Mouse (Mus musculus) MEL (cell line): ENCODE measurements around the gene Epb41l4b. TPM values are rescaled to one million over a fixed set of nuclear protein-coding genes. Genes with fewer than 3 reads are reported as not detected.

ENCODE experiments used
- DNase-seq: peaks from one replicate; pipeline ENCODE4 v3.0.0; 2011; ENCODE audit warnings: low read depth, low spot score
- H3K27ac ChIP-seq: 2 replicates; pipeline ENCODE4 v1.5.1; 2012; ENCODE audit warnings: low read depth, mild to moderate bottlenecking, control low read depth, low read length, moderate library complexity; ENCODE audit not compliant: control insufficient read depth
- H3K27me3 ChIP-seq, 2 experiments: fragments of 150-350 bp in 1 of 2; sonication (generic) in 1 of 2; 2 replicates each; pipeline ENCODE4 v1.6.1; 2012; ENCODE audit warnings: low read length in 2 of 2, mild to moderate bottlenecking in 2 of 2, improper control_type of control experiment in 1 of 2, moderate library complexity in 1 of 2; ENCODE audit not compliant: insufficient read depth in 2 of 2, control insufficient read depth in 1 of 2
- H3K36me3 ChIP-seq, 2 experiments: 2 replicates each; pipeline ENCODE4 v1.6.1; 2012 to 2014; ENCODE audit warnings: low read length in 2 of 2, improper control_type of control experiment in 1 of 2, inconsistent platforms in 1 of 2, mild to moderate bottlenecking in 1 of 2; ENCODE audit not compliant: insufficient read depth in 2 of 2, control insufficient read depth in 1 of 2
- H3K4me1 ChIP-seq, 2 experiments: fragments of 150-350 bp in 1 of 2; sonication (generic) in 1 of 2; 2 replicates each; pipeline ENCODE4 v1.6.1; 2012; ENCODE audit warnings: low read length in 2 of 2, improper control_type of control experiment in 1 of 2, mild to moderate bottlenecking in 1 of 2; ENCODE audit not compliant: insufficient read depth in 2 of 2, control insufficient read depth in 1 of 2
- H3K4me3 ChIP-seq, 2 experiments: fragments of 150-350 bp in 1 of 2; sonication (generic) in 1 of 2; 2 replicates each; pipeline ENCODE4 v1.5.1; 2012; ENCODE audit warnings: low read depth in 2 of 2, low read length in 2 of 2, mild to moderate bottlenecking in 2 of 2, moderate library complexity in 2 of 2, control low read depth in 1 of 2, improper control_type of control experiment in 1 of 2; ENCODE audit not compliant: control insufficient read depth in 1 of 2, insufficient read depth in 1 of 2
- H3K79me2 ChIP-seq: 2 replicates; pipeline ENCODE4 v1.6.1; 2012; ENCODE audit warnings: mild to moderate bottlenecking, low read length, moderate library complexity; ENCODE audit not compliant: control insufficient read depth, poor library complexity, insufficient read depth
- H3K9ac ChIP-seq: 2 replicates; pipeline ENCODE4 v1.6.1; 2012; ENCODE audit warnings: low read depth, mild to moderate bottlenecking, control low read depth, low read length, moderate library complexity; ENCODE audit not compliant: control insufficient read depth, poor library complexity, severe bottlenecking
- H3K9me3 ChIP-seq: fragments of 150-350 bp; sonication (generic); replicated peaks from 2 replicates; pipeline ENCODE4 v1.6.1; 2012; ENCODE audit warnings: mild to moderate bottlenecking, low read length, improper control_type of control experiment, moderate library complexity; ENCODE audit not compliant: insufficient read depth
- CHD1 ChIP-seq: IDR thresholded peaks from 2 replicates; pipeline ENCODE4 v1.6.1; 2012; ENCODE audit warnings: low read depth, mild to moderate bottlenecking, inconsistent platforms, low read length, improper control_type of control experiment
- CHD2 ChIP-seq: IDR thresholded peaks from 2 replicates; pipeline ENCODE4 v1.6.1; 2011; ENCODE audit warnings: low read length, improper control_type of control experiment
- CTCF ChIP-seq, 3 experiments: IDR thresholded peaks in 2 of 3; conservative IDR thresholded peaks in 1 of 3; 2 replicates each; pipeline ENCODE4 v1.5.1; 2011 to 2012; ENCODE audit warnings: low read length in 3 of 3, low read depth in 2 of 3, mild to moderate bottlenecking in 2 of 3, improper control_type of control experiment in 1 of 3, inconsistent platforms in 1 of 3, mixed read lengths in 1 of 3, moderate library complexity in 1 of 3; ENCODE audit not compliant: control insufficient read depth in 1 of 3, insufficient read depth in 1 of 3, poor library complexity in 1 of 3, severe bottlenecking in 1 of 3
- ELF1 ChIP-seq: IDR thresholded peaks from 2 replicates; pipeline ENCODE4 v1.6.1; 2014; ENCODE audit warnings: low read depth, mild to moderate bottlenecking, inconsistent platforms, low read length, improper control_type of control experiment, moderate library complexity
- HCFC1 ChIP-seq: IDR thresholded peaks from 2 replicates; pipeline ENCODE4 v1.6.1; 2012; ENCODE audit warnings: low read depth, mild to moderate bottlenecking, inconsistent platforms, low read length, improper control_type of control experiment, moderate library complexity
- MAFK ChIP-seq: IDR thresholded peaks from 2 replicates; pipeline ENCODE4 v1.6.1; 2011; ENCODE audit warnings: low read depth, mild to moderate bottlenecking, low read length, improper control_type of control experiment, borderline replicate concordance
- MAZ ChIP-seq: IDR thresholded peaks from 2 replicates; pipeline ENCODE4 v1.6.1; 2012; ENCODE audit warnings: low read depth, mild to moderate bottlenecking, inconsistent platforms, low read length, improper control_type of control experiment
- NELFE ChIP-seq: IDR thresholded peaks from 2 replicates; pipeline ENCODE4 v1.6.1; 2011; ENCODE audit warnings: low read depth, low read length, improper control_type of control experiment
- NRF1 ChIP-seq: IDR thresholded peaks from 2 replicates; pipeline ENCODE4 v1.6.1; 2014; ENCODE audit warnings: low read depth, mild to moderate bottlenecking, inconsistent platforms, low read length, improper control_type of control experiment, moderate library complexity; ENCODE audit not compliant: poor library complexity, insufficient read depth, severe bottlenecking
- POLR2A ChIP-seq, 2 experiments: IDR thresholded peaks; 2 replicates each; pipeline ENCODE4 v1.6.1; 2011 to 2012; ENCODE audit warnings: low read length in 2 of 2, mild to moderate bottlenecking in 2 of 2, control low read depth in 1 of 2, improper control_type of control experiment in 1 of 2, low read depth in 1 of 2, moderate library complexity in 1 of 2; ENCODE audit not compliant: control insufficient read depth in 1 of 2, insufficient read depth in 1 of 2, poor library complexity in 1 of 2
- POLR2AphosphoS5 ChIP-seq: IDR thresholded peaks from 2 replicates; pipeline ENCODE4 v1.6.1; 2012; ENCODE audit warnings: low read depth, borderline replicate concordance, mild to moderate bottlenecking, inconsistent platforms, low read length, moderate library complexity, mixed read lengths
- RAD21 ChIP-seq: IDR thresholded peaks from 2 replicates; pipeline ENCODE4 v1.6.1; 2011; ENCODE audit warnings: mild to moderate bottlenecking, low read depth, low read length, improper control_type of control experiment
- SMC3 ChIP-seq: IDR thresholded peaks from 2 replicates; pipeline ENCODE4 v1.6.1; 2011; ENCODE audit warnings: low read depth, low read length, improper control_type of control experiment
- TAL1 ChIP-seq: IDR thresholded peaks from 2 replicates; pipeline ENCODE4 v1.6.1; 2012; ENCODE audit warnings: mild to moderate bottlenecking, inconsistent platforms, low read length, moderate library complexity, mixed read lengths
- TBP ChIP-seq: IDR thresholded peaks from 2 replicates; pipeline ENCODE4 v1.8.0; 2011; ENCODE audit warnings: low read depth, low read length, improper control_type of control experiment
- TCF12 ChIP-seq: IDR thresholded peaks from 2 replicates; pipeline ENCODE4 v1.6.1; 2014; ENCODE audit warnings: low read depth, mild to moderate bottlenecking, inconsistent platforms, low read length, improper control_type of control experiment, moderate library complexity
- UBTF ChIP-seq: IDR thresholded peaks from 2 replicates; pipeline ENCODE4 v1.6.1; 2012; ENCODE audit warnings: low read depth, mild to moderate bottlenecking, inconsistent platforms, low read length, improper control_type of control experiment, moderate library complexity, borderline replicate concordance; ENCODE audit not compliant: insufficient read depth
- ZKSCAN1 ChIP-seq: IDR thresholded peaks from 2 replicates; pipeline ENCODE4 v1.6.1; 2012; ENCODE audit warnings: low read depth, mild to moderate bottlenecking, inconsistent platforms, low read length, improper control_type of control experiment, moderate library complexity
- ZNF384 ChIP-seq: IDR thresholded peaks from 2 replicates; pipeline ENCODE4 v1.6.1; 2012; ENCODE audit warnings: low read depth, mild to moderate bottlenecking, inconsistent platforms, low read length, improper control_type of control experiment
- polyA plus RNA-seq, 2 experiments: library from polyadenylated mRNA; stranded (reverse) in 1 of 2; unstranded in 1 of 2; fragments of >175 nt in 1 of 2; fragments of >200 nt in 1 of 2; gene quantifications; 2 replicates each; pipeline versions ENCODE4 v1.2.1 to v1.2.4; 2012; ENCODE audit warnings: low replicate concordance in 2 of 2, low read depth in 1 of 2; ENCODE audit not compliant: insufficient read length in 2 of 2, insufficient read depth in 1 of 2, missing spikeins in 1 of 2
- total RNA-seq: library from RNA; depleted of rRNA; stranded (reverse); fragments of 300-350 nt; gene quantifications from 2 replicates; pipeline ENCODE4 v1.2.3, GENCODE M21; 2012

Epb41l4b gene
- total and polyA plus RNA-seq, 3 experiments, result not detected

- no peak for TF ChIP-seq POLR2AphosphoS5
- no peak for TF ChIP-seq NELFE
- TF ChIP-seq MAZ, result no peak
- no peak for TF ChIP-seq TAL1
- TF ChIP-seq ZKSCAN1, result no peak
- no peak for TF ChIP-seq TCF12
- TF ChIP-seq SMC3, result no peak
- no peak for TF ChIP-seq CTCF (IDR thresholded peaks at IDR 0.05 in 2 of 3, conservative IDR thresholded peaks at IDR 0.05 in 1 of 3; ENCODE audit: control insufficient read depth in 1 of 3, insufficient read depth in 1 of 3, low read depth in 2 of 3, low read length in 3 of 3, poor library complexity in 1 of 3, severe bottlenecking in 1 of 3)
- no peak for TF ChIP-seq RAD21
- no peak for TF ChIP-seq ELF1
- no peak for TF ChIP-seq ZNF384
- TF ChIP-seq CHD1, result no peak
- TF ChIP-seq UBTF, result no peak
- TF ChIP-seq HCFC1, result no peak
- no peak for TF ChIP-seq POLR2A (IDR thresholded peaks at IDR 0.05; ENCODE audit: control insufficient read depth in 1 of 2, insufficient read depth in 1 of 2, low read depth in 1 of 2, low read length in 2 of 2, poor library complexity in 1 of 2)
- no peak for TF ChIP-seq TBP
- no peak for TF ChIP-seq NRF1
- no peak for TF ChIP-seq CHD2
- TF ChIP-seq MAFK, result no peak
- H3K79me2 ChIP-seq, result no peaks in the 10 kb centered on the region
- H3K27me3 ChIP-seq, result no peaks in the 10 kb centered on the region; a peak in 2 of 4 replicates
- H3K4me3 ChIP-seq, result no peak overlapping the region
- H3K4me1 ChIP-seq, result no peaks in the 10 kb centered on the region
- DNase-seq, result no peak
- no peaks in the 10 kb centered on the region for H3K36me3 ChIP-seq
- no peak overlapping the region for H3K27ac ChIP-seq
- H3K9me3 ChIP-seq, result no peaks in the 10 kb centered on the region
- no peak overlapping the region for H3K9ac ChIP-seq
These were observed 39.4 kb downstream of the Epb41l4b start for GRCm38 (mm10) chr4:57103830-57104229.

DNA sequence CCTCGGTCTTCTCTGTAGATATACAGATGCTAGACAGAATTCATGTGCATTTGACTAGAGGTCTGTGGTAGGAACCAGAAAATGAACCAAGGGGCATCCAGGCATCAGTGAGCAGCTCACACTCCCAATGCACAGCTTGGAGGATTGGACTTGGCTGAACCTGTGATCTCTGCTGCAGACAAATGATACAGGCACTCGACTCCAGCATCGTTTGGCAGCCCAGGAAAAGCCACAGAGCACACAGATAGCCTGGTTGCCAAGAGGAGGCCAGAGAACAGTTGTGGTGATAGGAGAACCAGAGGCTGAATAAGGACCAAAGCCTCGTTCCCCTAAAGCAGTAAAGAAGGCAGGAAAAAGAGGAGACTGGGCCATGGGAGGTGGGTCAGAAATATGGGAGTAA, 42.1 kb downstream of the Epb41l4b start:
- H3K9ac ChIP-seq, result no peak overlapping the region
- TF ChIP-seq ELF1, result no peak
- no peaks in the 10 kb centered on the region for H3K36me3 ChIP-seq
- no peak overlapping the region for H3K4me3 ChIP-seq
- H3K27ac ChIP-seq, result no peak overlapping the region
- no peak for DNase-seq
- H3K79me2 ChIP-seq, result no peaks in the 10 kb centered on the region
- H3K4me1 ChIP-seq, result no peaks in the 10 kb centered on the region
- H3K9me3 ChIP-seq, result no peaks in the 10 kb centered on the region
- no peaks in the 10 kb centered on the region; a peak in 1 of 4 replicates for H3K27me3 ChIP-seq
